Mouse (Mus musculus) left cerebral cortex, adult 2 months (tissue): Measurements from ENCODE around the gene Hba-a2. TPM values are rescaled to one million over a fixed set of nuclear protein-coding genes. Genes with fewer than 3 reads are reported as not detected.

Source experiments
- DNase-seq, 2 experiments: peaks; one replicate each; pipeline ENCODE4 v3.0.0; 2021 to 2022; ENCODE audit warnings: low spot score in 2 of 2, mixed read lengths in 1 of 2; ENCODE audit errors: extremely low spot score in 1 of 2
- H3K27ac ChIP-seq: fragments of 200-600 bp; 2 replicates; pipeline ENCODE4 v1.8.1; 2022
- H3K4me3 ChIP-seq: fragments of 200-600 bp; 2 replicates; pipeline ENCODE4 v1.8.1; 2022
- CTCF ChIP-seq: fragments of 200-600 bp; IDR thresholded peaks from 2 replicates; pipeline ENCODE4 v1.8.1; 2022; ENCODE audit warnings: antibody characterized with exemption, mild to moderate bottlenecking, moderate library complexity
- intact Hi-C: fragments of 180-260 bp; cut with DNase I; formaldehyde crosslinking; loops from one replicate; pipeline ENCODE4 v1.15.1; 2025
- total RNA-seq, 2 experiments: library from RNA; stranded (reverse); gene quantifications; 2 replicates each; pipeline ENCODE4 v1.2.3; 2021

The Hba-a2 gene
- total RNA-seq, 2 experiments from 2014 or later, result 271 to 300 TPM

DNA sequence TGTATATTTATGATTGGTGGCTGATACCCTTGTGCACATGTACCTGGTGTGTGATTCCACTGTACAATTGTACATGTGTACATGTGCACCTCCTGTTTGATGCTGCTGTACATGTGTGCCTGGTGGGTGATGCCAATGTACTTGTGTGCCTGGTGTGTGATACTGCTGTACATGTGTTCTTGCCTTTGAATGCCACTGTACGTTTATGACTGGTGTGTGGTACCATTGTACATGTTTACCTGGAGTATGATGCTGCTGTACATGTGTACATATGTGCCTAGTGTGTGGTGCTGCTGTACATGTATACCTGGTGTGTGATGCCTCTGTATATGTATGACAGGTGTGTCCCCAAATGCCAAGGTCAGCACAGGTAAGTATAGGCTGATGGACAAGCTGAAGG, 5.2 kb downstream of the Hba-a2 start:
- intact Hi-C loops, result loop anchor here (5.0 kb wide), 1 partner anchor 119 kb away; no protein-coding TSS in a partner anchor
- no peak for DNase-seq
- no peak for TF ChIP-seq CTCF
- H3K4me3 ChIP-seq, result no peak overlapping the region
- H3K27ac ChIP-seq, result no peak overlapping the region

DNA sequence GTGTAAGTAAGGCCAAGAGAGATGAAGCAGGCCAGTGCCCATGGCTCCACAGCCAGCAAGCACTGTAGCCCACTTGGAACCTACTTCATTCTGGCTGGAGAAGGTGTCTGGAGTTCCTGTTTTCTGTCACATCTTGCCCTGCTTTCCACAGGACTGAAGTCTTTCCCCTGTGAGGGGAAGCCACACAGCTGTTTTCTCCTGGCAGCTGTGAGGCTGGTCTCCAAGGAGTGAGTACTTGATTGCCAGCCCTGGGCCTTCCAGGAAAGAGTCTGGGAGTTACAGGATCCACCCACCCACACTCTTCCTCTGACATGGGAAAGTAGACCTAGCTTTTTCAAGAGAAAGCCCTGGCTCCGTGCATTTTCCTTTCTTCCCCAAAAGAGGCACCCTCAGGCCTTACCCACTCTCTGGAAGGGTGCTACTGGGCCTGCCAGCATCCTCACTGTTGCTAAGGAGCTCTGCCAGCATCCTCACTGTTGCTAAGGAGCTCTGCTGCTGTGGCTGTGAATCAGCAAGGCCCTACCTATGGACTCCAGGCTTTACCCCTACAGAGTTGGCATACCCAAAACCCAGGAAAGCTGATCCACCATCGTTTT, 6.6 kb downstream of the Hba-a2 start:
- intact Hi-C loops, result loop anchor here (5.0 kb wide), 1 partner anchor 121 kb away; no protein-coding TSS in a partner anchor
- TF ChIP-seq CTCF, result no peak
- Histone ChIP-seq H3K4me3 (no peak overlapping the region), H3K27ac (peak overlapping the region; percentile 32; the same call in 1 of the 2 replicates)
- DNase-seq, result peak; percentile 28

DNA sequence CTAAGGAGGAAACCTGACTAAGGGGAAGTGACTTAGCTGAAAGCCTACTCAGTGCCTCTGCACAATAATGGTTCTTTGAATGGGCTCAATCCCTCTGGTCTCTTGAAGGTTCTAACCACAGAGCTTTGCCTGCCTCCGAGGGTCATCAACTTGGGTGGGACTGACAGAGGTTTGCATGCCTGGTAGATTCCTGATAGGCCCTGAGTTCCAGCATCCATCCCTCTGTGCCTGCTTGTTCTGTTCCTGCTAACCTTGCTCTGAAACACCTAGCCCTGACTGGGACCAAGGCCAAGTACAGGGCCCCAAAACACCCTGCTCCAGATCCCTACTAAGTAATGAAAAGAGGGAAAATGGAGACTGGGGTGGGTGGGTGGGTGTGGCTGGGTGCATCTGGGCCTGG, 7.2 kb downstream of the Hba-a2 start:
- TF ChIP-seq CTCF, result no peak
- Histone ChIP-seq H3K27ac (peak overlapping the region; percentile 32; the same call in 1 of the 2 replicates), H3K4me3 (no peak overlapping the region)
- intact Hi-C loops, result loop anchor here (5.0 kb wide), 1 partner anchor 121 kb away; no protein-coding TSS in a partner anchor
- no peak for DNase-seq

DNA sequence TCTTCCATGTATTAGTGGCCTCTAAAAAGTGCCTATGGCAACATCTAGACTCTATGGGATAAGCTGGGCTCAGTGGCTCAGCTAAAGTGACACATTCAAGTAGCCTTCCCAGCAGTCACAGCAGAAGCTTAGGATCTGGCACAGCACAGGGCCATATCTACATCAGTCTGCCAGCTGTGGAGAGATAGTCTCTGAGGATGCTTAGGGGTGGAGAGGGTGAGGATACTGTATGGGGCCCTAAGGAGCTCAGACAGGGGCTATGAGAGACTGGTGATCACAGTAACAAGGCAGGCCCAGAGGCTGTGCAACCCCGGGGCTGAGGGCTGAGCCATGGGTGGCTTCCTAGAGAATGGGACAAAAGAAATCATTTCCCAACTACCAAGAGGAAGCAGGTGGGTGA, 10.7 kb downstream of the Hba-a2 start:
- intact Hi-C loops, result no loop called here
- no peak for TF ChIP-seq CTCF
- DNase-seq, result no peak
- Histone ChIP-seq H3K4me3 (no peak overlapping the region), H3K27ac (no peak overlapping the region)

DNA sequence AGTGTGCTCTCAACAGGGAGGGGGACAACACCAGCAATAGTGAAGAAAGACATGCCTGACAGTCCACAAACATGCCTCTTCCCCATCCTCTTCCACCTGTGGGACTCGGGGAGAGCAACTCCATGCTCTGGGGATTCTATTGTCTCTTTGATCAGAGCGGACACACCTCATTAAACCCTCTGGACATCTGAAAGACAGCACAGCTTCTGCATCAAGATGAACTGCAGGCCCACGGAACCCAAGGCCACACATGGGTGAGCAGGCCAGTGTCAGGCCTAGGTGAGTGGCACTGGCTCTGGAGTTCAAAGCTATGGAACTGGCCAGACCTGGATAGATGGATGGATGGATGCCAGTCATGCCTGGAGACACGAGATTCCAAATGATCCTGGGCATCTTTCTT, 13.2 kb downstream of the Hba-a2 start:
- intact Hi-C loops, result no loop called here
- no peak for TF ChIP-seq CTCF
- Histone ChIP-seq H3K4me3 (no peak overlapping the region), H3K27ac (no peak overlapping the region)
- no peak for DNase-seq

DNA sequence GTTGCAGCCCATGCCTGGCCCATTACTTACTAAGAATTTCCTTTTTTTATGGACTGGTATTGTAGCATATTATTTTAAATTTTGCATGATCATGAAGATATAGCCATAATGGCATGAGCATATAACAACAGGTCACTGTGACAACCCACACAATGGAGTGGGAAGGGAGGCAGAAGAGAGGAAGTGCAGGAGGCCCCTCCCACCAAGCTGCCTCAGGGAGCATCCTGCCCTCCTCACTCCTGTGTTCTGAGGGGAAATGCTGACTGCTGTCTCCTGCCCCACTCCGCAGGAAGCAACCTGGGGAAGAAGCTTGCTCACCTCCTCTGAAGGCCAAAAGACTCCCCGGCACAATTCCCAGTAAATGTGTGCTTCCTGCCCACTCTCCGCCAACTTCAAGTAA, 13.6 kb downstream of the Hba-a2 start:
- no peak for TF ChIP-seq CTCF

DNA sequence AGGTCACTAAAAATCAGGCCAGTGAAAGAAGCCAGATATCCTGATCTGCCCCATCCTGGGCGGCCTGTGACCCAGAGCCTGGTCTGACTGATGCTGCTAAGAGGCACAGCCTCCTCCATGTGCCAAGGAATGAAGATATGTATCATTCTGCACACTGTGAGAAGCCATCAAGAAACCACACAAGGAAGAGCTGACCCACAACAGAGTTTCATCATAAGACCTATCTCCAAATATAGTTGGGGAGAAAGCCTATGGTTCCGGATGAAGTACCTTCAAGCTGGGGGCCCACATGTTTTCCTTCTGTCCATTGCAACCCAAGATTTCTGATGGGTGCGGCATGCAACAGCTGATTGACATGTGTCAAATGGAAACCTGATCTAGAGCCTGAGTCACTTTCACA, 19.7 kb downstream of the Hba-a2 start:
- intact Hi-C loops, result no loop called here
- Histone ChIP-seq H3K4me3 (no peak overlapping the region), H3K27ac (no peak overlapping the region)
- no peak for TF ChIP-seq CTCF
- DNase-seq, result no peak

More for the DNA sequence above, 13.6 kb downstream of the Hba-a2 start:
- Histone ChIP-seq H3K4me3 (no peak overlapping the region), H3K27ac (no peak overlapping the region)
- intact Hi-C loops, result no loop called here
- no peak for DNase-seq

DNA sequence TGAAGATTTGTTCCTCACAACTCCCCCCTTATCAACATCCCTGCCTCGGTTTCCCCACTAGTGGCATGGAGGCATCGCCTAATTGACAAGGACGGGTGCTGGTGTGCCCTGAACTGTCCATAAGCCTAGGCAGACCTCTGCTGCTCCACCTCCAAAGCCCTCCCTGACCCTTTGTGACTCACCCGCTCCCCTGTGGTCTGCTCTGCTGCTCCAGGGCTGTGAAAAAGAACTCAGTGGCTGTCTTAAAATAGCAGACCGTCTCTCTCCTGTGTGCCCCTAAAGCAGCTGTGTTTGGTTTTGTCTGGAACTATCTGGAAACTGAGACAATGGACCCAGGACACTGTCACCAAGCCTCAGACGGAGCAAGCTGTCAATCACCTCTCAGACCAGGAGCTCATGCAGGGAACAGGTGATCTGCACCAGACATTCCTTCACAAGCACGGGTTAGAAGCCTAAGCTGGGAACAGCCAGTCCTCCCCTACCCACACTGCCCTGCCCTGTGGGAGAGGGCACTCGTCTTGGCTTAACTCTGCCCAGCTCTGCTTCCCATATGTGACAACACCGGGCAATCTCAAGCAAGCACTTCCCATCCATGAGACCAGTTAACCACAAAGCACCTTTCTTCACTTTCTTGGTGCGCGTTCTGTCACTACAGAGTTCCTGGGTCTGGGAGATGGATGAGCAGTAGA, 24.4 kb downstream of the Hba-a2 start:
- no peak for DNase-seq
- Histone ChIP-seq H3K27ac (no peak overlapping the region), H3K4me3 (no peak overlapping the region)
- TF ChIP-seq CTCF, result no peak
- intact Hi-C loops, result loop anchor here (2.0 to 10.0 kb wide), 3 partner anchors 104 to 646 kb away; partner anchors contain the start of gene Bod1

DNA sequence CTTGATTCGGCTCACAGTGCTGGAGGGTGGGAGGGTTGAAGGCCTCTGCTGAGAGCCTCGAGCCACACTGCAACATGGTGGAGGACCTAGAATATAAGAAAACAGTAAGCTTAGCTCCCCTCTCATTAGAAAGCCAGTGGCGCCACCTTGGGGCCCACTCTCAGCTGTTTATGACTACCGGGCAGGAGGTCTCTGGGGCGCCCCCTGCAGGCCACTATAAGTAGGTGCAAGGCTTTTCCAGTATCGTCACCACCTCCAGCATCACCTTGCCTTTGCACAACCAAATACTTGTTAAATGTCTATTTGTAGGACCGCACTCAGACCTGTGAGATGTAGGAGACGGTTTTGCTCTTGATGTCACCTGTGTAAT, 24.9 kb downstream of the Hba-a2 start:
- peak; percentile 94 for TF ChIP-seq CTCF
- H3K27ac ChIP-seq, result no peak overlapping the region
- DNase-seq, result peak; percentile 62 to 65
- intact Hi-C loops, result loop anchor here (2.0 to 10.0 kb wide), 3 partner anchors 104 to 646 kb away; partner anchors contain the start of gene Bod1
- H3K4me3 ChIP-seq, result no peak overlapping the region

DNA sequence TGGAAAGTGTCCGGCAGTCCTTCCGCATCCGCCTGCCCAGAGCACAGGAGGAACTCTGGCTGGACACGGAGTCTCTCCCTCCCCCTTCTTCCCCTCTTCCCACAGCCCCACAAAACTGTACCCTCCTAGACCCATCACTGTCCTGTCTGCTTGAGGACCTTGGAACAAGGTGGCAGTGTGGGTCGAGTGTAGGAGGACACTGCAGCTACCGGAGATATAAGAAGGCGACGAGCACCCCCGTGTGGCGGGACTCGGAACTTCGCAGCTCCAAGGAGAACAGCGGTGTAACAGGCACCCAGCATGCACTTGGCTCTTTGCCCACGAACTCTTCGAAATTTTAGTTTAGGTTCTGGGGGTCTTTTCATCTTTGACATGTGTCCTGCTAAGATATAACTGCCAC, 28.3 kb downstream of the Hba-a2 start:
- DNase-seq, result peak; percentile 81 to 87
- H3K27ac ChIP-seq, result no peak overlapping the region
- peak; percentile 92 for TF ChIP-seq CTCF
- peak overlapping the region; percentile 23; the same call in 1 of the 2 replicates for H3K4me3 ChIP-seq
- intact Hi-C loops, result loop anchor here (2.0 to 10.0 kb wide), 3 partner anchors 142 to 650 kb away; partner anchors contain the start of gene Bod1

DNA sequence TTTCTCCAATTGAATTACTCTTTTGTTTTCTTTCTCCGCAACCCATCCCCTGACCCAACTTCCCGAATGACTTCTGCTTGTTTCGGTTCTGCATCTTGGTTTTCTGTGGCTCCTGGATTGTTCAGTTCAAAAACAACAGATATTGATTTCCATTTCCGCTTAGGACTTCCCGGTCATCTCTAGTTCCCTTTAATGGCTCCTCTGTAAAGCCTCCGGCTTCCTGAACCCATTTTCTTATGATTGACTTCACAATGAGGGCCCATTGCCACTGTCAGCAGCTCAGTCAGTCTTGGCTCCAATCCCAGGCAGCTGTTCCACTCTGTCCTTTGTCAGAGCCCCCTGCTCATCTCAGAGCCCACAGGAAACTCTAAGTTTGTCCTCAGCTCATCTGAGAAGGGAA, 34.8 kb downstream of the Hba-a2 start:
- TF ChIP-seq CTCF, result no peak
- intact Hi-C loops, result no loop called here
- no peak for DNase-seq

DNA sequence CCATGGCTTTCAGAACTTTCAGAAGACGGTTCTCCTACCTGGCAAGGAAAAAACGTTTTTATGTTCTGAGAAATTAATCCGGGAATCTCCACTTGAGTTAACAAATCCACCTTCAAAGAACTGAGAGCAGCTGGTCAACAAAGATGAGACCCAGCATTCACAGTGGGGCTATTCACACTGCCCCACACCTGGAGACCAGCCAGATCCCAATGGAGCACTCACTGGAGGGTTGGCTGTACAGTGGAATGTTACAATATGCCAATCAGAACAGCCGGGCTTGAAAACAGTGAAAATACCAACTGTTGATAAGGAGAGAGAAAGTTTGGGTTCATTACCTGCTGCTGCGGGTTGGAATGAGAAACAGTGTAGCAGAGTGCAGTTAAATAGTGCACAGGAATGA, 35.6 kb downstream of the Hba-a2 start:
- intact Hi-C loops, result no loop called here

More for the DNA sequence above, 34.8 kb downstream of the Hba-a2 start:
- Histone ChIP-seq H3K4me3 (no peak overlapping the region), H3K27ac (no peak overlapping the region)

More for the DNA sequence above, 35.6 kb downstream of the Hba-a2 start:
- no peak for DNase-seq
- no peak for TF ChIP-seq CTCF
- Histone ChIP-seq H3K27ac (no peak overlapping the region), H3K4me3 (no peak overlapping the region)
